Mouse (Mus musculus) gastrocnemius, adult 8-10 months (tissue): ENCODE data around the gene Lzts2. TPM values are rescaled to one million over a fixed set of nuclear protein-coding genes. Genes with fewer than 3 reads are reported as not detected.
A peak's percentile ranks its signal among the peaks of the same experiment; 100 is the strongest.
"Not testable (repeated sequence)": the region's sequence is repeated elsewhere in the genome, so short reads cannot be mapped to it uniquely, and the experiment has no call there.

Source experiments
- DNase-seq, 2 experiments: peaks; one replicate each; pipeline ENCODE4 v3.0.0; 2022; ENCODE audit warnings: low spot score in 2 of 2
- total RNA-seq, 4 experiments: library from RNA; stranded (reverse); gene quantifications; 2 replicates each; pipeline ENCODE4 v1.2.4; 2022

Lzts2 gene
- total RNA-seq, 4 experiments from 2014 or later = 17.9 to 25.9 (median 20.5) TPM

DNA sequence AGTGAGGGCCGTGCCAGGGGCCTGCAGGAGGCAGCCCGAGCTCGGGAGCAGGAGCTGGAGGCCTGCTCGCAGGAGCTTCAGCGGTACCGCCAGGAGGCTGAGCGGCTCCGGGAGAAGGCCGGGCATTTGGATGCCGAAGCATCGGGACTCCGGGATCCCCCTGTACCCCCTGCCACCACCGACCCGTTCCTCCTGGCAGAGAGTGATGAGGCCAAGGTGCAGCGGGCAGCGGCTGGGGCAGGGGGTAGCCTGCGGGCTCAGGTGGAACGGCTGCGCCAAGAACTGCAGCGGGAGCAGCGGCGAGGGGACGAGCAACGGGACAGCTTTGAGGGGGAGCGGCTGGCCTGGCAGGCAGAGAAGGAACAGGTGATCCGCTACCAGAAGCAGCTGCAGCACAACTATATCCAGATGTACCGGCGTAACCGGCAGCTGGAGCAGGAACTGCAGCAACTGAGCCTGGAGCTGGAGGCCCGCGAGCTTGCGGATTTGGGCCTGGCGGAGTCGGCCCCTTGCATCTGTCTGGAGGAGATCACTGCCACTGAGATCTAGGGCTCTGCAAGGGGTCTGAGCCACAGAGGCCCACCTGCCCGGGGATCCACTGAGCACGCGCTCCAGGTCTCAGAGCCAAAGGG, 11.8 kb downstream of the Lzts2 start:
- no peak for DNase-seq

DNA sequence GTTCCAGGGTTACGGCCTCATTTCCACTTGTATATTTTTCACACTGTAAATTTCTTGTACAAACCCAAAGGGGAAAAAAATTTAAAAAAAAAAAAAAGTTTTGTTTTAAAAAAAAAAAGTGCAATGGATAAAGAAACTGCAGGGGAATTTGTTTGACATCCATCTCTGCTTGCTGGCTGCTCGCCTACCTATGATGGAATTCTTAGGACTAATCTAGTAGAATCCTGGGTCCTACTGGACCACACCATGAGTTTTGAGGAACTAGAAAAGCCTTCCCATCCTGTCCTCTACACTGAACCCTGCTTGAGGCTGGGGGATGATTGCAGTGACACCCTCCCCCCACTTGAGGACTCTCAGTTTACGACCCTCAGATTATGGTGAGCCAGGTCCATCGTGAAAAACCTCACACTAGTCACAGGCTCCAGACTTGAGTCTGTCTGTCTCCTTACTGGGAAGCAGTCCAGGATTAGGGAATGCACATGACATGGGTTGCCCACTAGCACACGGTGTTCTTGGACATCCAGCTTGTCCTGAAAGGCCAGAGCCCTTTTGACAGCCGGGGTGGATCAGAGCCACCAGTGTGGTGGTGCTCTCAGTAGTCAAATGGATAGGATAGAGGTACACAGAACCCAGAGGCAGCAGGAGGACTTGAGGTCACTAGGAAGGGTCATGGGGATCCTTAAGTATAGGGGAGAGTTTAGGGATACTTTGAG, 12.9 kb downstream of the Lzts2 start:
- peak in 1 of 2 experiments; percentile 56 for DNase-seq

DNA sequence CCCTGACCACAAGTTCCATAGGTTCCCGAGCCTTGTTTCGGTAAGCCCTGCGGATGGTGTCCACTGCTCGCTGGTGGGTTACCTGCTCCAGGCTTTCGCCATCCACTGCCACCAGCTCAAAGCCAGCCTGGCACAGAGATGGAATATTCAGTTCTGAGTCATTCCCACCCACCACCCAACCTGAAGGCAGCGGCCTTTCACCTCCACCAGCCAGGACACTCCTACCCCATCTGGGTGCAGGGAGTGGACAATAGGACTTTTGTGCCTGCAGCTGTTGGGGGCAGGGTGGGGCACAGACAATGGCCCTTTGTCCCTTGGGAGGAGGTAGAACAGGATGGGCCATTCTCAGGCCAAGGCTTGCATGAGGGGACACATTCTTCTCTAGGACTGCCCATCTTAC, 13.6 kb downstream of the Lzts2 start:
- no peak for DNase-seq

DNA sequence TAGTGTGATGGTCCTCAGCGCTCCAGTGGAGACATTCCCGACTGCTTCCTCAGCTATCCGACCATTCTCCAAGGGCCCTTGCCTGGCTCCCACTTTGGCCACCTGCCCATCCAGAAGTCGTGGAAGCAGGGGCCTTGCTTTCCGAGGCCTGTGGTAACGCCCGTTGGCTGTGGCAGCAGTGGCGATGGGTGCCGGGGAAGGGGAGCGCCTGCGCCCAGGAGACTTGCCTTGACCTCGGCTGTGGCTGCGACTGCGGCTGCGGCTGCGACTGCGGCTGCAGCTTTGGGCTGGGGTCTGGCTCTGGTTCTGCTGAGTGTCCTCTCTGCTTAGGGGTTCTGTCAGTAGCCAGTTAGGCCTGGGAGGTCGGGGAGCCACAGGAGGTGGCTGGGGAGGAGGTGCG, 14.5 kb downstream of the Lzts2 start:
- no peak for DNase-seq

DNA sequence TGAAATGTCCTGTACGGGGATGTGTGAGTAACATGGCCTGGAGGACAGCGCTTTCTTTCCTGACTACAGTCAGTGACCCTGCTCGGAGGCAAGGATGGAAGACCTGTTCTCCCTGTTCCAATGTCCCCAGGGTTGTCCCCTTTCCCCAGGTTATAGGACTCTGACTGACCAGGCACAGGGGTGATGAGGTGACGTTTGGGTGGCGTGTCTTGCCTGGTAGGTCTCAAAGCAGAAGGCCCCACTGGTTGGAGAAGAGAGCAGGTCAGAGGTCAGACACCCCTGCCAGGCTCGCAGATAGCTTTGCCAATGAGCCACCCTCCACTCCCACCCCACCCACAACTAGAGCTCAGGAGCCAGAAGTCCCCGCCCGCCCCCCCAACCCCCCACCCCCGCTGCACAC, 15.4 kb downstream of the Lzts2 start:
- no peak for DNase-seq

GRCm38 (mm10) chr19:45030111-45030510, 15.9 kb downstream of the Lzts2 start:
- peak; percentile 51 to 62 for DNase-seq

DNA sequence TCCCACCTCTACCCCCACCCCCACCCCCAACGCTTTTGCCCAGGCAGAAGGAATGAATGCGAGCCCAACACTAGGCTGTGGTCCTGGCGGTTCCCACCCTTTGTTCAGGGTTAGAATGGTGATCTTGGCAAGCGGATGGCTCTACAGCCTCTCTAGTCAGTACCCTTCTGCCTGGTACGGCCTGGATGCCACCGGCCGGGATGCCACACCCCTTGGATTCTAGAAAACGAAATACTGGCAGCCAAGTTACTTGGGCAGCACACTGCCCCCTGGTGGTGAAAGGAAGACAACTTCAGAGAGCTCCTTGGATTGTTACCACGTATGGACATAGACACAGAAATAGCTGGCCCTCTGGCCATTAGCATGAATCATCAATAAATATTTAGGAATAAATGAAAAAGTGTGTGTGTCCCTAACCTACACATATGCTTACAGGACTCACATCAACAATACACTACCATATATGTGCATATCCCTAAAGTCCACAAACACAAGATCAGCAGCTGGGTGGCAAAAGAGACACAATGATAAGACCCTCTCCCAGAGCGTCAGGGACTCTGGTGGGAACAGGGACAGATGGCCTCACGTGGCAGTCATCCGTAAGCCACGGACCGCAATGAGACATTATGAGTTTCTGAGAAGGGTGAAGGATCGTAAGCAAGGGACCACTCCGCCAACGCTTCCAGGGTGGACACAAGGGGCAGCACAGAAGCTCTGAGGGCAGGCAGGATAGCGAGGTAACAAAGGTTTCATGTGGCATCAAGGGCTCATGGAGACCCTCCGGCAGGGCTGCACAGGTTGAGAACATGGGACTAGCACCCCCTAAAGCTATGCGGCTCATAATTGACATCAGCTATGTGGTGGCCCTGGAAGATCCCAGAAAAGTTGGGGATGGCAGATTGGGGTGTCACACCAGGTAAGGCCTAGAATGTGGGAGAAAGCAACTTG, 16.8 kb downstream of the Lzts2 start:
- DNase-seq = peak; percentile 66 to 73

DNA sequence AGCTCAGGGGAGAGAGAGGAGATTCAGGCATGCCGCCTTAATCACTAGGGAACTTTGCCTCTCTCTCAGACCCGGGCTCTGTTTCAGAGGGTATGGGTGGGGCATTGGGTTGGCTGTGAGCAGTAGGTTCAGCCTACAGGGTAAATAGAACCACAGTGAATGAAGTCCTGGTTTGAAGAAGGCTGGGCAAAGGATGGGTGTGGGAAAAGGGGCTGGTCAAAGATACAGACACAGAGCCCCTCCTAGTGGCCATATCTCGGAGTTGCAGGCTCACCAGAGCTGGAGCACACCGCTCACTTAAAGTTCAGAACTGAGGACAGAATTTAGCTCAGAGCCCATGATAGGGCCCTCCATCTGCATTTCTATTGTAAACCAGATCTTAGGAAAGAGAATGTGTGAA, 17.6 kb downstream of the Lzts2 start:
- DNase-seq = peak; percentile 72 to 74

- DNase-seq = no peak
These were observed 18.5 kb downstream of the Lzts2 start for GRCm38 (mm10) chr19:45032570-45033332.

GRCm38 (mm10) chr19:45036867-45037266, 22.7 kb downstream of the Lzts2 start:
- DNase-seq = peak; percentile 67

DNA sequence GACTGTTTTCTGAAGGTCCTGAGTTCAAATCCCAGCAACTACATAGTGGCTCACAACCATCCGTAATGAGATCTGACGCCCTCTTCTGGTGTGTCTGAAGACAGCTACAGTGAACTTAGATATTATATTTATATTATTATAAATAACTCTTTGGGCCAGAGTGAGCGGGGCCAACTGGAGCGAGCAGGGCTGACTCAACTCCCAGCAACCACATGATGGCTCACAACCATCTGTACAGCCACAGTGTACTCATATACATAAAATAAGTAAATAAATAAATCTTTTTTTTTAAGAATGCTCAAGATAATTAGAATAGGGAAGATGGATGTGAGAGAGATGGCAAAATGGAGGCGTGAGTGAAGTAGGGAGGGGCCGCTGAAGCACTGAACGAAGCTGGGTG, 24.0 kb downstream of the Lzts2 start:
- not testable (repeated sequence) for DNase-seq

- no peak for DNase-seq
These were observed 26.0 kb downstream of the Lzts2 start for GRCm38 (mm10) chr19:45040214-45040613.

DNA sequence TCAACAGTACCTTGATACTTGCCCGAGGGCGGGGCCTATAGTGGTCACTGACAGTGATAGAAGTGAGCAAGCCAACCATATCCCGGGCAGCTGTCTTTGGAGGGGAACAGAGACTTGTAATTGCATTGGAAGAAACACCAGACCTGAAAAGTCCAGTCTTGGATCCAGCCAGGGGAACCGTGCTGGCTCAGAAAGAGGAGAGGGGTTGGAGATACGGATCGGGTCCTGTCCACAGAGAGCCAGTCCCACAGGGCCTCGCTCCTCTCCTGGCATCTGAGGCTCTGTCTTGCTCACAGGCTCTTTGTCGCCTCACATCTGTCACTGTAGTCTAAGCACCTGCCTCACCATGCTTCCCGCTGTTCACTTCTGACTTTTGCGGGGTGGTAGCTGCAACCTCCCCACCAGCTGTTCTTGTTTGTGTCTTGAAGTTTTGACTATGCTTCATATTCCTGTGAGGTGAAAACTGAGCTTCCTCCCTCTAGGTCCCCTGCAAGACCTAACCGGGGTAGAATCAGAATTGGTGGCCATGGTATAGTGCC, 30.2 kb downstream of the Lzts2 start:
- DNase-seq = no peak

- peak; percentile 70 to 77 for DNase-seq
These were observed 31.0 kb downstream of the Lzts2 start for GRCm38 (mm10) chr19:45045236-45045635.

DNA sequence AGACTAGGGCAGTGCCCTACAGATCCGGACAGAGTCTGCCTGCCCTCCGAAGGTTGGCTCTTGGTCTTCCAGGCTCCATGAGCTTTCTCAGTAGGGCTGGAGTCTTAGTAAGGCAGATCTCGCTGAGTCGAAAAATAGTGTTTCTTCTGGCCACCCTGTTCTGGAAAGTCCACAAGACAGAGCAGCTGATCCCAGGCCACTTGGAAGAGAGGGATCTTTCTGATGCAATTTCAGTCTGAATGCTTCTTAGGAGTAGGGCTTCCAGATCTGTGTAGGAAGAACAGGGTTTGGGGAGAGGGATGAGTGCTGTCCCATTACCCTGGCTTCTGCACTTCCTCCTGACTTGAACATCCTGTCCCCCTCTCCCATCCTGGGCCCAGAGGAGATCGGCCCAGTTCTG, 31.4 kb downstream of the Lzts2 start, which contains the start of gene Pdzd7:
Pdzd7 (minus strand) TSS at position 67 of the 400 bp plus-strand sequence.
- DNase-seq = no peak

GRCm38 (mm10) chr19:45046523-45047321, 32.5 kb downstream of the Lzts2 start:
- peak; percentile 87 for DNase-seq

- peak; percentile 94 to 95 for DNase-seq
These were observed 33.3 kb downstream of the Lzts2 start, which contains the start of gene Sfxn3 for GRCm38 (mm10) chr19:45047417-45047934. Sfxn3 (plus strand) TSS chr19:45047503.

GRCm38 (mm10) chr19:45047935-45048643, 33.9 kb downstream of the Lzts2 start:
- no peak for DNase-seq
